Mouse (Mus musculus): ENCODE results near the gene Mdn1.

GRCm38 (mm10) chr4:32787110-32787509, 130.2 kb downstream of the Mdn1 start:
- TF ChIP-seq CTCF (IDR thresholded peaks at IDR 0.05; ENCODE audit: low read depth, low read length) (no peak), GATA1 (IDR thresholded peaks at IDR 0.05; ENCODE audit: borderline replicate concordance, low read length) (no peak), TAL1 (conservative IDR thresholded peaks at IDR 0.05; ENCODE audit: low read depth, low read length) (no peak), POLR2AphosphoS5 (IDR thresholded peaks at IDR 0.05; ENCODE audit: insufficient replicate concordance, low read depth, low read length) (no peak), GATA2 (IDR thresholded peaks at IDR 0.05; ENCODE audit: borderline replicate concordance, low read depth, low read length) (no peak)

All from G1E (cell line).